Mouse (Mus musculus): Measurements from ENCODE around the gene Csf3.
A peak's percentile ranks its signal among the peaks of the same experiment; 100 is the strongest.
"Not testable (repeated sequence)": the region's sequence is repeated elsewhere in the genome, so short reads cannot be mapped to it uniquely, and the experiment has no call there.

The Csf3 gene

GRCm38 (mm10) chr11:98729119-98729588, 28.1 kb downstream of the Csf3 start, which contains the start of gene Med24:
Gene Med24 (minus strand): TSS chr11:98729435.
- peak; percentile 89 for DNase-seq (ENCODE audit: low spot score)

- no peak for DNase-seq (ENCODE audit: low spot score)
Measured at GRCm38 (mm10) chr11:98730727-98731126, 29.7 kb downstream of the Csf3 start.

- DNase-seq (ENCODE audit: low spot score) = no peak
Measured at GRCm38 (mm10) chr11:98731134-98731533, 30.1 kb downstream of the Csf3 start.

- no peak for DNase-seq (ENCODE audit: low spot score)
Measured at GRCm38 (mm10) chr11:98734020-98734419, 33.0 kb downstream of the Csf3 start.

GRCm38 (mm10) chr11:98735111-98735510, 34.0 kb downstream of the Csf3 start:
- no peak for DNase-seq (ENCODE audit: low spot score)

- no peak for DNase-seq (ENCODE audit: low spot score)
Measured at GRCm38 (mm10) chr11:98736176-98736575, 35.1 kb downstream of the Csf3 start.

GRCm38 (mm10) chr11:98737220-98737619, 36.2 kb downstream of the Csf3 start:
- not testable (repeated sequence) for DNase-seq (ENCODE audit: low spot score)

GRCm38 (mm10) chr11:98738428-98738911, 37.4 kb downstream of the Csf3 start:
- DNase-seq (ENCODE audit: low spot score) = no peak

- no peak for DNase-seq (ENCODE audit: low spot score)
Measured at GRCm38 (mm10) chr11:98738925-98739324, 37.9 kb downstream of the Csf3 start.

GRCm38 (mm10) chr11:98740026-98740392, 38.9 kb downstream of the Csf3 start:
- no peak for DNase-seq (ENCODE audit: low spot score)

GRCm38 (mm10) chr11:98740393-98741050, 39.5 kb downstream of the Csf3 start, which contains the start of gene Thra:
Gene Thra (plus strand): TSS chr11:98740638.
- DNase-seq (ENCODE audit: low spot score) = peak; percentile 74

- no peak for DNase-seq (ENCODE audit: low spot score)
Measured at GRCm38 (mm10) chr11:98741051-98741620, 40.1 kb downstream of the Csf3 start.

- no peak for DNase-seq (ENCODE audit: low spot score)
Measured at GRCm38 (mm10) chr11:98741622-98742396, 40.7 kb downstream of the Csf3 start.

- no peak for DNase-seq (ENCODE audit: low spot score)
Measured at GRCm38 (mm10) chr11:98742397-98743291, 41.6 kb downstream of the Csf3 start.

GRCm38 (mm10) chr11:98743655-98744345, 42.7 kb downstream of the Csf3 start:
- no peak for DNase-seq (ENCODE audit: low spot score)

- no peak for DNase-seq (ENCODE audit: low spot score)
Measured at GRCm38 (mm10) chr11:98744456-98745019, 43.5 kb downstream of the Csf3 start.

- no peak for DNase-seq (ENCODE audit: low spot score)
Measured at GRCm38 (mm10) chr11:98745932-98746853, 45.1 kb downstream of the Csf3 start.

- DNase-seq (ENCODE audit: low spot score) = peak; percentile 72
Measured at GRCm38 (mm10) chr11:98746855-98747693, 46.0 kb downstream of the Csf3 start.
